Mouse (Mus musculus): Measurements from ENCODE around the gene Zcwpw1. TPM values are rescaled to one million over a fixed set of nuclear protein-coding genes. Genes with fewer than 3 reads are reported as not detected.

The Zcwpw1 gene
- total and polyA plus RNA-seq, 3 experiments = 11.1 to 16.0 TPM; not detected in 1

DNA sequence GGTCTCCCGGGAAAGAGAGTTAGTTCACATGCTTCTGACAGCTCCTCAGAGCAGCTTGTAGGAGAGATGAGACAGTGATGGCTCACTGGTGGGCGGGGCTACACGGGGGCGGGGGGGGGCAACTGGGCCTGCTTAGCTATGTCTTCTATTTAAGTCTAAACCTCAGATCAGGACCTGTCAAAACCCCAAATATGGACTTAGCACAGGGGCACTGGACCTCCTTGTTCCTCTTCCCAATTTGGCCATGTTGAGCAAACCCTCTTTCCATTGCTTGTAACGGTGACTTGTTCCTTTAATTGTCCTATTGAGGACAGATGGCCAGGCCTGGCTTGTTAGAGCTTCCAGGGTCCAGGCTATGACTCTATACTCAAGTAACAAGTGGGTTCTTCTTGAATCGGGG, 43.9 kb downstream of the Zcwpw1 start:
- no peaks in the 10 kb centered on the region for H3K79me2 ChIP-seq (ENCODE audit: control insufficient read depth, insufficient read depth, low read length, poor library complexity)
- no peaks in the 10 kb centered on the region for H3K36me3 ChIP-seq (ENCODE audit: control insufficient read depth in 1 of 2, insufficient read depth in 2 of 2, low read length in 2 of 2)
- no peak overlapping the region for H3K4me3 ChIP-seq (ENCODE audit: control insufficient read depth in 1 of 2, insufficient read depth in 1 of 2, low read depth in 2 of 2, low read length in 2 of 2)
- peak; percentile 9 for DNase-seq (ENCODE audit: low read depth, low spot score)
- TF ChIP-seq KAT2A (conservative IDR thresholded peaks at IDR 0.05; ENCODE audit: low read depth, low read length) = no peak
- TF ChIP-seq SMC3 (IDR thresholded peaks at IDR 0.05; ENCODE audit: low read depth, low read length) = no peak
- TF ChIP-seq GABPA (IDR thresholded peaks at IDR 0.05; ENCODE audit: low read depth, low read length) = no peak
- TF ChIP-seq NRF1 (IDR thresholded peaks at IDR 0.05; ENCODE audit: insufficient read depth, low read depth, low read length, poor library complexity, severe bottlenecking) = no peak
- no peak for TF ChIP-seq ZMIZ1 (IDR thresholded peaks at IDR 0.05; ENCODE audit: low read depth, low read length)
- no peak for TF ChIP-seq ZNF384 (IDR thresholded peaks at IDR 0.05; ENCODE audit: low read depth, low read length)
- TF ChIP-seq MYC (IDR thresholded peaks at IDR 0.05; ENCODE audit: low read depth, low read length) = no peak
- no peak for TF ChIP-seq RAD21 (IDR thresholded peaks at IDR 0.05; ENCODE audit: low read depth, low read length)
- no peak for TF ChIP-seq EP300 (IDR thresholded peaks at IDR 0.05; ENCODE audit: low read depth in 1 of 2, low read length in 2 of 2)
- no peak for TF ChIP-seq ZKSCAN1 (IDR thresholded peaks at IDR 0.05; ENCODE audit: low read depth, low read length)
- no peak for TF ChIP-seq TAL1 (IDR thresholded peaks at IDR 0.05; ENCODE audit: low read length)
- no peak for TF ChIP-seq MXI1 (IDR thresholded peaks at IDR 0.05; ENCODE audit: low read depth, low read length)
- no peak for TF ChIP-seq POLR2AphosphoS5 (IDR thresholded peaks at IDR 0.05; ENCODE audit: borderline replicate concordance, low read depth, low read length)
- no peak for TF ChIP-seq CHD2 (IDR thresholded peaks at IDR 0.05; ENCODE audit: low read length)
- no peak for TF ChIP-seq MAX (IDR thresholded peaks at IDR 0.05; ENCODE audit: low read length)
- H3K27ac ChIP-seq (ENCODE audit: control insufficient read depth, low read depth, low read length) = no peak overlapping the region
- H3K27me3 ChIP-seq (ENCODE audit: control insufficient read depth in 1 of 2, insufficient read depth in 2 of 2, low read length in 2 of 2) = no peaks in the 10 kb centered on the region
- no peaks in the 10 kb centered on the region for H3K9me3 ChIP-seq (replicated peaks; ENCODE audit: insufficient read depth, low read length)
- H3K4me1 ChIP-seq (ENCODE audit: control insufficient read depth in 1 of 2, insufficient read depth in 2 of 2, low read length in 2 of 2) = peaks cover 0 to 6% of the 10 kb centered on the region in 2 experiments; a peak in 2 of 4 replicates
- H3K9ac ChIP-seq (ENCODE audit: control insufficient read depth, low read depth, low read length, poor library complexity, severe bottlenecking) = no peak overlapping the region

DNA sequence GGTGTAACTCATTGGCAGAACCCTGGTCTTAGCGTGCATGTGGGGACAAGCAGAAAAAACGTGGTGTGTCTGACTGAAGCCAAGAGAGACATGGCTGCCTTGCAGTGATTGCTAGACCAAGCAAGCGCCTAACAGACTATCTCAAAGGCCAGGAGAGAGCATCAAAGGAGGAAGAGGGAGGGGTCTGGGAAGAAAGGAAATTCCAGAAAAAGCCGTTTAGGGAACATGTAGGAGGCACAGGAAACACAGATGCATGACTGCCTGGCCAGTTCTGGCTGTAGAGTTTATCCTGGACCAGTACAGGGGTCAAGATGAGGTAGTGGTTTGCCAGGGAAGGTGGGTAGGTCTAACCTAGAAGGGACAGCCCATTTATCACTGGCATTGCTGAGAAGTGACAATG, 45.9 kb downstream of the Zcwpw1 start:
- Histone ChIP-seq H3K9me3 (replicated peaks; ENCODE audit: insufficient read depth, low read length) (no peaks in the 10 kb centered on the region), H3K4me1 (ENCODE audit: control insufficient read depth in 1 of 2, insufficient read depth in 2 of 2, low read length in 2 of 2) (peaks cover 0 to 12% of the 10 kb centered on the region in 2 experiments; a peak in 2 of 4 replicates), H3K27me3 (ENCODE audit: control insufficient read depth in 1 of 2, insufficient read depth in 2 of 2, low read length in 2 of 2) (no peaks in the 10 kb centered on the region), H3K4me3 (ENCODE audit: control insufficient read depth in 1 of 2, insufficient read depth in 1 of 2, low read depth in 2 of 2, low read length in 2 of 2) (no peak overlapping the region), H3K27ac (ENCODE audit: control insufficient read depth, low read depth, low read length) (no peak overlapping the region), H3K79me2 (ENCODE audit: control insufficient read depth, insufficient read depth, low read length, poor library complexity) (no peaks in the 10 kb centered on the region), H3K9ac (ENCODE audit: control insufficient read depth, low read depth, low read length, poor library complexity, severe bottlenecking) (no peak overlapping the region), H3K36me3 (ENCODE audit: control insufficient read depth in 1 of 2, insufficient read depth in 2 of 2, low read length in 2 of 2) (0 out of 4 replicates have a peak, but pooled peaks cover 0 to 3% of the 10 kb centered on the region in 2 experiments)
- no peak for TF ChIP-seq TBP (IDR thresholded peaks at IDR 0.05; ENCODE audit: low read depth, low read length)
- TF ChIP-seq MXI1 (IDR thresholded peaks at IDR 0.05; ENCODE audit: low read depth, low read length) = no peak
- TF ChIP-seq GATA1 (IDR thresholded peaks at IDR 0.05; ENCODE audit: low read depth, low read length) = no peak
- no peak for TF ChIP-seq NELFE (IDR thresholded peaks at IDR 0.05; ENCODE audit: low read depth, low read length)
- no peak for TF ChIP-seq MAZ (IDR thresholded peaks at IDR 0.05; ENCODE audit: low read depth, low read length)
- TF ChIP-seq ZKSCAN1 (IDR thresholded peaks at IDR 0.05; ENCODE audit: low read depth, low read length) = no peak
- no peak for TF ChIP-seq POLR2A (IDR thresholded peaks at IDR 0.05; ENCODE audit: control insufficient read depth in 1 of 2, insufficient read depth in 1 of 2, low read depth in 1 of 2, low read length in 2 of 2, poor library complexity in 1 of 2)
- TF ChIP-seq POLR2AphosphoS5 (IDR thresholded peaks at IDR 0.05; ENCODE audit: borderline replicate concordance, low read depth, low read length) = no peak
- no peak for TF ChIP-seq EP300 (IDR thresholded peaks at IDR 0.05; ENCODE audit: low read depth in 1 of 2, low read length in 2 of 2)
- no peak for TF ChIP-seq NRF1 (IDR thresholded peaks at IDR 0.05; ENCODE audit: insufficient read depth, low read depth, low read length, poor library complexity, severe bottlenecking)
- no peak for TF ChIP-seq TAL1 (IDR thresholded peaks at IDR 0.05; ENCODE audit: low read length)
- TF ChIP-seq USF1 (IDR thresholded peaks at IDR 0.05; ENCODE audit: low read depth, low read length) = no peak
- TF ChIP-seq MYC (IDR thresholded peaks at IDR 0.05; ENCODE audit: low read depth, low read length) = no peak
- TF ChIP-seq CHD1 (IDR thresholded peaks at IDR 0.05; ENCODE audit: low read depth, low read length) = no peak
- no peak for TF ChIP-seq USF2 (IDR thresholded peaks at IDR 0.05; ENCODE audit: borderline replicate concordance in 1 of 2, insufficient read depth in 1 of 2, low read depth in 1 of 2, low read length in 2 of 2)
- no peak for TF ChIP-seq ZC3H11A (IDR thresholded peaks at IDR 0.05; ENCODE audit: low read depth, low read length)
- TF ChIP-seq RAD21 (IDR thresholded peaks at IDR 0.05; ENCODE audit: low read depth, low read length) = no peak
- no peak for DNase-seq (ENCODE audit: low read depth, low spot score)
